21 mouse cellular contexts compared by ENCODE assay signal in the genomic region with DNA sequence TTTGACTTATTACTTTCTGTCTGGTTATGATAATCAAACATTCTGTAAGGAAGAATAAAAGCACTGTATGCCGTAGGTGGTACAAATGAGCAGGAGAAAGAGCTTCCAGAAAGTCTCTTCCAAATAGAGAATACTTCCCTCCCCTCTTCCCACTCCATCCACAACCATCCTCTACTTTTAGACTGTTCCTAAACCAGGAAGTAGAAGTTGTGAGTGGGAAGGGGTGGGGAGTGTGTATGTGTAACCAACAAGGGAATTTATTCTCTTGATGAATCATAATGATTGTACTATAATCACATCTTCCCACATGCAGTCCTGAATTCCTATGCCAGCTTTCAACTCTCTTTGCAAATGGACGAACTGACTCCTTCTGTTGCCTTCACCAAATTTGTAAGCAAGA.
DNase-seq lines count a peak whose midpoint lies in the region; ATAC-seq lines count a peak whose summit lies in the region.
"Had no signal": no experiment of that assay in that cellular context is flagged by ENCODE, and none has a peak within 500 bp of the region (broad histone marks: within the 10 kb centered on the region; RNA-seq: fewer than 3 reads in every experiment).

No protein-coding gene starts in this region.

- no peaks in the 10 kb centered on the region for H3K9me3 ChIP-seq in intestine, embryonic 16.5 days (ENCODE audit: control insufficient read depth, low read length)
- no peaks in the 10 kb centered on the region for H3K9me3 ChIP-seq in forebrain, embryonic 13.5 days (replicated peaks)
- H3K9me3 ChIP-seq: hindbrain, embryonic 15.5 days; intestine, embryonic 15.5 days; stomach, embryonic 15.5 days had no signal

- WGBS in intestine, embryonic 16.5 days, result 78% methylated on average over 2 of the region's 2 CpGs
- WGBS in forebrain, embryonic 13.5 days, result 85% methylated on average over 2 of the region's 2 CpGs

- no peak for ATAC-seq in intestine, embryonic 16.5 days
- no peak for ATAC-seq in forebrain, embryonic 13.5 days
- ATAC-seq: forebrain, embryonic 14.5 days; intestine, embryonic 15.5 days had no signal

- H3K27me3 ChIP-seq in intestine, embryonic 16.5 days (replicated peaks; ENCODE audit: control insufficient read depth, insufficient read depth, low read length), result no peaks in the 10 kb centered on the region
- H3K27me3 ChIP-seq in forebrain, embryonic 13.5 days, result no peaks in the 10 kb centered on the region
- H3K27me3 ChIP-seq: CH12.LX; hindbrain, embryonic 15.5 days; intestine, embryonic 15.5 days; stomach, embryonic 15.5 days had no signal

- no peaks in the 10 kb centered on the region for H3K4me1 ChIP-seq in intestine, embryonic 16.5 days (ENCODE audit: control insufficient read depth, insufficient read depth, low read length)
- H3K4me1 ChIP-seq in forebrain, embryonic 13.5 days, result no peaks in the 10 kb centered on the region
- H3K4me1 ChIP-seq: hindbrain, embryonic 15.5 days; intestine, embryonic 15.5 days; stomach, embryonic 15.5 days had no signal

- H3K4me3 ChIP-seq in intestine, embryonic 16.5 days (ENCODE audit: low read length), result no peak overlapping the region
- no peak overlapping the region for H3K4me3 ChIP-seq in forebrain, embryonic 13.5 days
- H3K4me3 ChIP-seq: gastrocnemius, adult 2 months; hindbrain, embryonic 15.5 days; intestine, embryonic 15.5 days; stomach, embryonic 15.5 days had no signal

- no peak overlapping the region for H3K9ac ChIP-seq in intestine, embryonic 16.5 days (ENCODE audit: low read depth, low read length)
- H3K9ac ChIP-seq in forebrain, embryonic 13.5 days, result no peak overlapping the region
- H3K9ac ChIP-seq: hindbrain, embryonic 15.5 days; intestine, embryonic 15.5 days; stomach, embryonic 15.5 days had no signal

- peak; percentile 36 to 74 for DNase-seq in layer of hippocampus, adult 18-20 months (ENCODE audit: low spot score in 2 of 2)
- no peak for DNase-seq in layer of hippocampus, postnatal 10 days (ENCODE audit: low spot score in 2 of 2)
- peak; percentile 72 to 79 for DNase-seq in frontal cortex, adult 2 months (ENCODE audit: extremely low spot score in 1 of 2, low spot score in 1 of 2)
- DNase-seq in layer of hippocampus, postnatal 36 days, result peak; percentile 2 to 37
- peak; percentile 28 to 59 for DNase-seq in right cerebral cortex, postnatal 10 days (ENCODE audit: low spot score in 2 of 2)
- no peak for DNase-seq in urinary bladder, adult 18-20 months (ENCODE audit: low spot score in 2 of 2)
- DNase-seq: cerebellum, adult 9-10 months; gastrocnemius, adult 2 months; heart, adult 18-20 months; heart, postnatal 4 days; kidney, postnatal 36 days; lung, adult 2 months; thymus, adult 2 months had no signal

- H3K27ac ChIP-seq in intestine, embryonic 16.5 days (ENCODE audit: low read length), result no peak overlapping the region
- H3K27ac ChIP-seq in forebrain, embryonic 13.5 days, result no peak overlapping the region
- H3K27ac ChIP-seq: gastrocnemius, adult 2 months; hindbrain, embryonic 15.5 days; intestine, embryonic 15.5 days; stomach, embryonic 15.5 days had no signal

- no peak overlapping the region for H3K4me2 ChIP-seq in intestine, embryonic 16.5 days (ENCODE audit: low read depth, low read length)
- H3K4me2 ChIP-seq in forebrain, embryonic 13.5 days, result no peak overlapping the region
- H3K4me2 ChIP-seq: hindbrain, embryonic 15.5 days; intestine, embryonic 15.5 days; liver, embryonic 11.5 days; stomach, embryonic 15.5 days had no signal

- no peaks in the 10 kb centered on the region for H3K36me3 ChIP-seq in intestine, embryonic 16.5 days (ENCODE audit: control insufficient read depth, insufficient read depth, low read length)
- H3K36me3 ChIP-seq in forebrain, embryonic 13.5 days (ENCODE audit: poor library complexity, severe bottlenecking), result no peaks in the 10 kb centered on the region
- H3K36me3 ChIP-seq: hindbrain, embryonic 15.5 days; intestine, embryonic 15.5 days; stomach, embryonic 15.5 days had no signal

Comparison
In these comparisons a context has a peak if more than half of its experiments do, and no peak if none do; other contexts are left out.
1. DNase-seq: peak in layer of hippocampus, adult 18-20 months (2 of 2), frontal cortex, adult 2 months (2 of 2), layer of hippocampus, postnatal 36 days (2 of 2) and right cerebral cortex, postnatal 10 days (2 of 2); none in layer of hippocampus, postnatal 10 days (0 of 2) and urinary bladder, adult 18-20 months (0 of 2).